Mouse (Mus musculus): Measurements from ENCODE around the gene H2al1h.
A peak's percentile ranks its signal among the peaks of the same experiment; 100 is the strongest.
"Not testable (repeated sequence)": the region's sequence is repeated elsewhere in the genome, so short reads cannot be mapped to it uniquely, and the experiment has no call there.

The H2al1h gene

DNA sequence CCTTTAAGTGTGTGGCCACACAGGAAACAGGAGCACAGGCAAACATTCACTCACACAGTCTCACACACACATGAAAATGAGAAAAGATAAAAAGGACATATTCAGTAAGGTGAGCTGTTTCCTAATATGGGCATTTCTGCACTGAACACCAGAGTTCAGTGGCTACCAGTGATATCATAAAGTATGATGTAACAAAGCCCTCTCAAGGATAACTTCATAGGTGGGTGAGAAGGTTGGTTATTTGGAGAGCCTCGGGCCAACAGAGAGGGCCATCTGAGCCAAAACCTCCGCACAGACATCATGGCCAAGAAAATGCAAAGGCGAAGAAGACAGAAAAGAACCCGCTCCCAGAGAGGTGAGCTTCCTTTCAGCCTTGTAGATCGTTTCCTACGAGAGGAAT lies at the start of gene H2al1h:
H2al1h (plus strand) TSS at position 301 of the 400 bp plus-strand sequence.
- DNase-seq, result not testable (repeated sequence)

DNA sequence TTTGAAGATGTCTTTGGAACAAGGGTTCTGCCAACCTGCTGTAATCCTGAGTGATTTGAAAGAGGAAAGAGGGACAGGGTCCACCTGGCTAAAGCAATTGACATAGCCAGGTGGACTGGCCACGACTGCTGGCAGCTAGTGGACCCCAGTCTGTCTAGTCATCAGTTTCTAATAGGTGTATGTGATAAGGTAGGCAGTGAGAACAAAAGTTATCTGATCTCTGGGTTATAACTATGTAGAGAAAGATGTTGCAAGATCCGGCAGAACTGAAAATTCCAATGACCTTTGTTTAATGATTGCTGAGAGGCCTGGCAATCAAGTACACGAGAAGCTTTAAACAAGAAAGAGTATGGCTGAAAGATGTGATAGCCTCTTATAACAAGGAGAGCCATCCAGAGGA lies 48.1 kb upstream of the H2al1h start:
- no peak for DNase-seq

DNA sequence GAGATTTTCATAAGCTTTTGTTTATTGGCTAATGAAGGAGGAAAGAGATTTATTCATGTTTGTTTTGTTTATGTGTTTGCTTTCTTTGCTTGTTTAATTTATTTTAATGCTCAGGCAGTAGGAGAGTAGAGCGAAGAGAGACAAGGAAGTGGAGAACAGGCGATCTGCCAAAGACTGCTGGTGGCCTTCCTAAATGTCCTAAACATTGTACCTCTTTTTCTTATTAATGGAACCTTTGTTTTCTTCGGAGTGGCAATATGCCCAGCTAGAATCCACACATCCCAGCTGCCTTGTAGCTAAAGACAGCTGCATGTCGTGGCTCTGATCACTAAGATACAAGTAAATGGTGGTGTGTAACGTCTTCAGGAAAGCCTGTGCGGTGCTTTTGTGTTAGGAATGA lies 44.2 kb upstream of the H2al1h start:
- no peak for DNase-seq

DNA sequence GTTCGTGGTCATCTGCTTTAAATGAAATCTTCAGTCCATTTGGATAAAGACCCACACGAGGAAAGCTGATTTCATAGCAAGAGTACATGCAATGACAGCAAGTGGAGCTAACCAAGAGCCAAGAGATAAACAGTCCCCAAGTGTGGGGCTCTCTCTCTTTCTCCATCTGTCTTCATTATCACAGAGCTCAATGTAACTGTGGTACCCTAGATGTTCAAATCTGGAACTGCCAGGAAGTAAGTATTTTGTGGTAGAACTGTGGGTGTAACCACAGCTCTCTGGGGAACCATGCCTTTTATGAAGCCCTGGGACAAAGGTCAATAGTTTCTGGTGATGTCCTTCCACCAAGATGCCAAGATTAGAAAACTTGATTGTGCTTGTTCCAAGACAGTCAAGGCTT lies 40.6 kb upstream of the H2al1h start:
- DNase-seq, result no peak

DNA sequence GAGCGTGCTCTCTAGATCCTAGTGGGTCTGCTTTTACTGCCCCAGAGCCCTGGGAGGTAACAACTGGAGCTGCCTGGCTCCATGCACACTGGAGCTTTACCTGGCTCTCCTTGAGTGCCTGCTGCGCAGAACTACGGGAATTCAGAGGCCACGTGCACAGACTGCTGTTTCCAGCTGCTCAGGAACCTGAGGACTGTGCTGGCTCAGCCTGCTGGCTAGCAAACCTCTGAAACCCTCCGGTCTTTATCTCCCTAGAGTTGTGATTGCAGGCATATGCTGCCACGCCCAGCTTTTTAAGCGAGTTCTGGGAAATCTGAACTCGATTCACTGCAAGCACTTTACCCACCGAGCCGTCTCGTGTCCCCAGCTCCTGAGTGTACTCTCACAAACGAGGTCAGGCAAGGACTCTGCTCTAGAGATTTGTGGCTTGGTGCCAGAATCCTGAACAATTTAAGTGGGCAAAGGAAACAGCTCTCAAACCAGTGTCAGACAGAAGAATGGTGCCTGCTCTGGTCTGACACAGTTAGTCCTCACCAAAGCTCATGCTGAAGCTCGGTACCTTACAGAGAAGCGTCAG lies 32.9 kb upstream of the H2al1h start:
- peak; percentile 14 to 42 for DNase-seq

DNA sequence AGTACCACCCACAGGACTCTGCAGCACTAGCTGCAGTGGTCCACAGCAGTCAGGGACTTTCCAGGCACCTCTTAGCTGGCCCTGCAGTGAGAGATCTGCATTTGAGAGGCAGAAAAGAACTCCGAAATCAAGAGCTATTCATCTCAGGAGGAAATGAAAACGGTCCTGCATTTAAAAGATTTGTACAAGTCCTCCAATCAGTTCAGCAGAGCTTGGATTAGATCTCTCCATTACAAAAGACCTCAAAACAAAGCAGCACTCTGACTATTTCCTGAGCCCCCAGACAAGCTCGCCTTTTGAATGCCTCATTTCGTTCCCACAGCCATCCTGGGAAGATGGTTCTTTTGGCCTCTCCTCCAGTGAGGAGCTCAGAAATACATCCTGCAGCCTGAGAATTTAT lies 32.0 kb upstream of the H2al1h start:
- no peak for DNase-seq

DNA sequence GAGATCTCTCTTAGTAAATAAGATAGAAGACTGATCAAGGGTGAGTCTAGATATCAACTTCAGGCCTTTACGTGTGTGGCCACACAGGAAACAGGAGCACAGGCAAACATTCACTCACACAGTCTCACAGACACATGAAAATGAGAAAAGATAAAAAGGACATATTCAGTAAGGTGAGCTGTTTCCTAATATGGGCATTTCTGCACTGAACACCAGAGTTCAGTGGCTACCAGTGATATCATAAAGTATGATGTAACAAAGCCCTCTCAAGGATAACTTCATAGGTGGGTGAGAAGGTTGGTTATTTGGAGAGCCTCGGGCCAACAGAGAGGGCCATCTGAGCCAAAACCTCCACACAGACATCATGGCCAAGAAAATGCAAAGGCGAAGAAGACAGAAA lies 22.3 kb upstream of the H2al1h start, which contains the start of gene H2al1a:
H2al1a (plus strand) TSS at position 301 of the 400 bp plus-strand sequence.
- not testable (repeated sequence) for DNase-seq

DNA sequence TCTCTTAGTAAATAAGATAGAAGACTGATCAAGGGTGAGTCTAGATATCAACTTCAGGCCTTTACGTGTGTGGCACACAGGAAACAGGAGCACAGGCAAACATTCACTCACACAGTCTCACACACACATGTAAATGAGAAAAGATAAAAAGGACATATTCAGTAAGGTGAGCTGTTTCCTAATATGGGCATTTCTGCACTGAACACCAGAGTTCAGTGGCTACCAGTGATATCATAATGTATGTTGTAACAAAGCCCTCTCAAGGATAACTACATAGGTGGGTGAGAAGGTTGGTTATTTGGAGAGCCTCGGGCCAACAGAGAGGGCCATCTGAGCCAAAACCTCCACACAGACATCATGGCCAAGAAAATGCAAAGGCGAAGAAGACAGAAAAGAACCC lies 19.2 kb upstream of the H2al1h start, which contains the start of gene H2al1b:
H2al1b (plus strand) TSS at position 301 of the 400 bp plus-strand sequence.
- not testable (repeated sequence) for DNase-seq

DNA sequence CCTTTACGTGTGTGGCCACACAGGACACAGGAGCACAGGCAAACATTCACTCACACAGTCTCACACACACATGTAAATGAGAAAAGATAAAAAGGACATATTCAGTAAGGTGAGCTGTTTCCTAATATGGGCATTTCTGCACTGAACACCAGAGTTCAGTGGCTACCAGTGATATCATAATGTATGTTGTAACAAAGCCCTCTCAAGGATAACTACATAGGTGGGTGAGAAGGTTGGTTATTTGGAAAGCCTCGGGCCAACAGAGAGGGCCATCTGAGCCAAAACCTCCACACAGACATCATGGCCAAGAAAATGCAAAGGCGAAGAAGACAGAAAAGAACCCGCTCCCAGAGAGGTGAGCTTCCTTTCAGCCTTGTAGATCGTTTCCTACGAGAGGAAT lies 15.9 kb upstream of the H2al1h start, which contains the start of gene H2al1c:
H2al1c (plus strand) TSS at position 301 of the 400 bp plus-strand sequence.
- DNase-seq, result not testable (repeated sequence)

DNA sequence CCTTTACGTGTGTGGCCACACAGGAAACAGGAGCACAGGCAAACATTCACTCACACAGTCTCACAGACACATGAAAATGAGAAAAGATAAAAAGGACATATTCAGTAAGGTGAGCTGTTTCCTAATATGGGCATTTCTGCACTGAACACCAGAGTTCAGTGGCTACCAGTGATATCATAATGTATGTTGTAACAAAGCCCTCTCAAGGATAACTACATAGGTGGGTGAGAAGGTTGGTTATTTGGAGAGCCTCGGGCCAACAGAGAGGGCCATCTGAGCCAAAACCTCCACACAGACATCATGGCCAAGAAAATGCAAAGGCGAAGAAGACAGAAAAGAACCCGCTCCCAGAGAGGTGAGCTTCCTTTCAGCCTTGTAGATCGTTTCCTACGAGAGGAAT lies 12.8 kb upstream of the H2al1h start, which contains the start of gene H2al1d:
H2al1d (plus strand) TSS at position 301 of the 400 bp plus-strand sequence.
- DNase-seq, result not testable (repeated sequence)

DNA sequence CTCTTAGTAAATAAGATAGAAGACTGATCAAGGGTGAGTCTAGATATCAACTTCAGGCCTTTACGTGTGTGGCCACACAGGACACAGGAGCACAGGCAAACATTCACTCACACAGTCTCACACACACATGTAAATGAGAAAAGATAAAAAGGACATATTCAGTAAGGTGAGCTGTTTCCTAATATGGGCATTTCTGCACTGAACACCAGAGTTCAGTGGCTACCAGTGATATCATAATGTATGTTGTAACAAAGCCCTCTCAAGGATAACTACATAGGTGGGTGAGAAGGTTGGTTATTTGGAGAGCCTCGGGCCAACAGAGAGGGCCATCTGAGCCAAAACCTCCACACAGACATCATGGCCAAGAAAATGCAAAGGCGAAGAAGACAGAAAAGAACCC lies 9.7 kb upstream of the H2al1h start, which contains the start of gene H2al1e:
H2al1e (plus strand) TSS at position 301 of the 400 bp plus-strand sequence.
- not testable (repeated sequence) for DNase-seq

DNA sequence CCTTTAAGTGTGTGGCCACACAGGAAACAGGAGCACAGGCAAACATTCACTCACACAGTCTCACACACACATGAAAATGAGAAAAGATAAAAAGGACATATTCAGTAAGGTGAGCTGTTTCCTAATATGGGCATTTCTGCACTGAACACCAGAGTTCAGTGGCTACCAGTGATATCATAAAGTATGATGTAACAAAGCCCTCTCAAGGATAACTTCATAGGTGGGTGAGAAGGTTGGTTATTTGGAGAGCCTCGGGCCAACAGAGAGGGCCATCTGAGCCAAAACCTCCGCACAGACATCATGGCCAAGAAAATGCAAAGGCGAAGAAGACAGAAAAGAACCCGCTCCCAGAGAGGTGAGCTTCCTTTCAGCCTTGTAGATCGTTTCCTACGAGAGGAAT lies 6.4 kb upstream of the H2al1h start, which contains the start of gene H2al1f:
H2al1f (plus strand) TSS at position 301 of the 400 bp plus-strand sequence.
- DNase-seq, result not testable (repeated sequence)

DNA sequence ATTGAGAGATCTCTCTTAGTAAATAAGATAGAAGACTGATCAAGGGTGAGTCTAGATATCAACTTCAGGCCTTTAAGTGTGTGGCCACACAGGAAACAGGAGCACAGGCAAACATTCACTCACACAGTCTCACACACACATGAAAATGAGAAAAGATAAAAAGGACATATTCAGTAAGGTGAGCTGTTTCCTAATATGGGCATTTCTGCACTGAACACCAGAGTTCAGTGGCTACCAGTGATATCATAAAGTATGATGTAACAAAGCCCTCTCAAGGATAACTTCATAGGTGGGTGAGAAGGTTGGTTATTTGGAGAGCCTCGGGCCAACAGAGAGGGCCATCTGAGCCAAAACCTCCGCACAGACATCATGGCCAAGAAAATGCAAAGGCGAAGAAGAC lies 3.3 kb upstream of the H2al1h start, which contains the start of gene H2al1g:
H2al1g (plus strand) TSS at position 301 of the 400 bp plus-strand sequence.
- not testable (repeated sequence) for DNase-seq

DNA sequence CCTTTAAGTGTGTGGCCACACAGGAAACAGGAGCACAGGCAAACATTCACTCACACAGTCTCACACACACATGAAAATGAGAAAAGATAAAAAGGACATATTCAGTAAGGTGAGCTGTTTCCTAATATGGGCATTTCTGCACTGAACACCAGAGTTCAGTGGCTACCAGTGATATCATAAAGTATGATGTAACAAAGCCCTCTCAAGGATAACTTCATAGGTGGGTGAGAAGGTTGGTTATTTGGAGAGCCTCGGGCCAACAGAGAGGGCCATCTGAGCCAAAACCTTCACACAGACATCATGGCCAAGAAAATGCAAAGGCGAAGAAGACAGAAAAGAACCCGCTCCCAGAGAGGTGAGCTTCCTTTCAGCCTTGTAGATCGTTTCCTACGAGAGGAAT lies 3.1 kb downstream of the H2al1h start, which contains the start of gene H2al1i:
H2al1i (plus strand) TSS at position 301 of the 400 bp plus-strand sequence.
- not testable (repeated sequence) for DNase-seq

DNA sequence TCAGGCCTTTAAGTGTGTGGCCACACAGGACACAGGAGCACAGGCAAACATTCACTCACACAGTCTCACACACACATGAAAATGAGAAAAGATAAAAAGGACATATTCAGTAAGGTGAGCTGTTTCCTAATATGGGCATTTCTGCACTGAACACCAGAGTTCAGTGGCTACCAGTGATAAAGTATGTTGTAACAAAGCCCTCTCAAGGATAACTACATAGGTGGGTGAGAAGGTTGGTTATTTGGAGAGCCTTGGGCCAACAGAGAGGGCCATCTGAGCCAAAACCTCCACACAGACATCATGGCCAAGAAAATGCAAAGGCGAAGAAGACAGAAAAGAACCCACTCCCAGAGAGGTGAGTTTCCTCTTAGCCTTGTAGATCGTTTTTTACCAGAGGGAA lies 6.2 kb downstream of the H2al1h start, which contains the start of gene H2al1j:
H2al1j (plus strand) TSS at position 301 of the 400 bp plus-strand sequence.
- not testable (repeated sequence) for DNase-seq

DNA sequence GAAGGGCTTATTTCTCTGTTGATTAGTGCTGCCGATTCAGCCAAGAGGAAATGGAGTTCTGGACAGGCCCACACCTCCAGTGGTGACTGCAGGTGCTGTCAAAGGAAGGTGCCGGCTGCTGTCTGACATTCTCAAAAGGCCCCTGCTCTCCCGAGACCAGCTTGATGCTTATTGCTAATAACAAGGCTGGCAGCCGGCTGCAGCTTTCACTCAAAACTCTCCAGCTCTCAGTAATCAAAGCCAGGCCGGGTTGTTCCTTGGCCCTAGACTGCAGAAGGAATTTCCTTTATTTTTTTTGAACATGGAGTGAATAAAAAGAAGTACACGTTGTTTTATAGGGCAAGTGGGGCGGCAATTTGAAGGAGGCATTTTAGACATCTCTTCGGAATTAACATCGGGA lies 24.5 kb downstream of the H2al1h start:
- no peak for DNase-seq

DNA sequence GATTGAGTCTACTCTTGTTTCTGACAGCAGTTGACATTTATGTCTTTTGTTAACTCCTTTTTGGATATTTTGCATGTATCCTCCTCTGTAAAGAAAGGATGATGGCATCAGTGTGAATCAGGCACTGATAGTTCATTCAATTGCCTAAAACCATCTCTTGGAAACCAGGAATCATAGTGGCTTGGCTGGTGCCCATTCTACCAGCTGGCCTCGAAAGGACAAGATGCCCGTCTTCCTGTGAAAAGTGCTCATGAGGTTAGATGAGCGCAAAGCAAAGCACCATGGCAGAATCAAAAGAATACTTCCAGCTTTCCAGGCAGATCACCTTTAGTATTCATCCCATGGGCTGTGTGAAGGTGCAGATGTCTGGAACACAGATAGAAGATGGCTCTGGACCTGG lies 25.5 kb downstream of the H2al1h start:
- no peak for DNase-seq

DNA sequence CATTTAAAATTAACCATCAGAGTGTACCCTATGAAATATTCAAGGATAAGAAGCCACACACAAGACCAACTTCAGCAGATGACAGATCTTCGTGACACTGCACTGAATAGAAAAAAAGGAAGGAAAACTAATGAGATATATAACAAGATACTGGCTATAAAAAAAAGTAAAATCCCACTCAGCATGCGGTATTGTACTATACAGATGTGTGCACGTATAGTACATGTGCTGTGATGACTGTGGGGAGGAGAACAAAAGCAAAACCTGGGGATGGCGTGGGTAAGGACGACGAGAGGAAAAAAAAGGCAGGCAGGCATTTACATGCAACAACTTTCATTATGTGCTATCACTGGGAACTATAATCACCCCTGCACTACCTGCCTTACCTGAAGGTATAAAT lies 39.5 kb downstream of the H2al1h start:
- DNase-seq, result no peak

DNA sequence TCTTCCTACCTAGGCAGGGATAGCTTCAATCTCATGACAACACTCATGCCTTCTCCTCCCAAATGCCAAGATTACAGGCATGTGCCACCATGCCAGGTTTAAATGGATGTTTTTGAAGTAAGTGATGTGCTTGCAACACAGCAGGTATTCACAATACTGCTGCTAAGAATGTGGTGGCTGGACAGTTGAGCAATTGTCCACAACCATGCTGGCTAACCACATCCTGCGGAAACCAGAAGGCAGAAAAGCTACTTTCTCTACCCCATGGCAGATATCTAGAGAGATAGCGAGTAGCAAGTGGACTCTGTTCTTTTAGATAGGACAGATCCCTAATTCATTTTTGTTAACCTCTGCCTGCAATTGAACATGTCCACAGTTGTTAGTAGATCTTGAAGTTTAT lies 40.0 kb downstream of the H2al1h start:
- DNase-seq, result no peak

DNA sequence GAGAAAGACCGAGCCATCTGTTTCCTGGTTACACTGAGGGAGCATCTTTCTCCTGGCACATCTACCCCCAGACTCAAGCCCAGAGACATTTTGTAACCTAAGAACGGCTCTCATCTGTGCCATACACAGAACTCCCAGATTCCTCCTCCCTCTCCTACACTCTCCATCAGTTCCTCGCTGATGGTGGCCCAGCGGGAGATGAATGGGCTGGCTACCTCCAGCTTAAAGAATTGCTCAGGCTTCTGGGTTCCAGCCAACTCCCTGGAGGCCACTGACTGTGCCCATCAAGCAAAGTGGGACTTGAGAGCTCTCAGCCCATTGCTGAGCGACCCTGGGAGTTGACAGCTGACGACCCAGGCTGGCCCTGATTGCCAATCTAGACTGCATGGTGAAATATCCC lies 42.6 kb downstream of the H2al1h start:
- no peak for DNase-seq

DNA sequence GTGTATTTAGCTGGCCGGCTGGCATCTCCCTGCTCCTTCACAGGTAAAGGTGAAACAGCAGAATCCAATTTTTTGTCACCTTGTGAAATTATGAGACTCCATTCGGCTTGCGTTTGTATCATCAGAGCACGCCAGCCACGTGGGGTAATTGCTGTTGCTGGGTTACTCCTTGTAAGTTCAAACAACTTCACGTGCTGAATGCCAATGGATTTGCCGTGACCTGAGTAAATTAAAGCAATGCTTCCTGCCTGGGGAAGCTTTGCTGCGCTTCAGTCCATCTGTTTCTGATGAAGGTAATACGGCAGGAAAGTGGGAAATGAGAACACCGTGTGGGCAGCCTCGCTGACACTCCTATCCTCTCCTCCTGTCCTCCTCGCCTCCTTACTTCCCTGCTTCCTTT lies 43.9 kb downstream of the H2al1h start:
- no peak for DNase-seq

Data from kidney, postnatal 25 days (tissue).